Mouse (Mus musculus) midbrain, postnatal 0 days (tissue): ENCODE measurements around the gene Snx5. TPM values are rescaled to one million over a fixed set of nuclear protein-coding genes. Genes with fewer than 3 reads are reported as not detected.
A peak's percentile ranks its signal among the peaks of the same experiment; 100 is the strongest.

ENCODE experiments used
- ATAC-seq: fragments of 200-750 bp; cut with Nextera tagmentation; 2 replicates; pipeline ENCODE4 v1.8.0; 2017; ENCODE audit warnings: moderate number of reproducible peaks, mild to moderate bottlenecking, moderate TSS enrichment, moderate library complexity; ENCODE audit not compliant: low FRiP score
- DNase-seq: peaks from one replicate; pipeline ENCODE4 v3.0.0-alpha.2; 2015; ENCODE audit warnings: low spot score
- H3K27ac ChIP-seq: fragments of 300-500 bp; sonication (generic); 2 replicates; pipeline ENCODE4 v1.5.1; 2014; ENCODE audit warnings: low read depth, mild to moderate bottlenecking, low read length, mixed read lengths
- H3K27me3 ChIP-seq: fragments of 300-500 bp; sonication (generic); 2 replicates; pipeline ENCODE4 v1.6.1; 2014; ENCODE audit warnings: low read length, control low read depth, mixed read lengths; ENCODE audit not compliant: insufficient read depth
- H3K36me3 ChIP-seq: fragments of 300-500 bp; sonication (generic); 2 replicates; pipeline ENCODE4 v1.6.1; 2014; ENCODE audit warnings: low read length, control low read depth, mixed read lengths; ENCODE audit not compliant: insufficient read depth
- H3K4me1 ChIP-seq: fragments of 300-500 bp; sonication (generic); 2 replicates; pipeline ENCODE4 v1.6.1; 2014; ENCODE audit warnings: mild to moderate bottlenecking, control low read depth, antibody characterized with exemption, low read length, mixed read lengths; ENCODE audit not compliant: insufficient read depth
- H3K4me2 ChIP-seq: fragments of 300-500 bp; sonication (generic); 2 replicates; pipeline ENCODE4 v1.6.1; 2014; ENCODE audit warnings: low read depth, mild to moderate bottlenecking, low read length, mixed read lengths; ENCODE audit not compliant: poor library complexity, severe bottlenecking
- H3K4me3 ChIP-seq: fragments of 300-500 bp; sonication (generic); 2 replicates; pipeline ENCODE4 v1.5.1; 2014; ENCODE audit warnings: low read depth, mild to moderate bottlenecking, low read length, moderate library complexity
- H3K9ac ChIP-seq: fragments of 300-500 bp; sonication (generic); replicated peaks from 2 replicates; pipeline ENCODE4 v1.6.1; 2014; ENCODE audit warnings: mild to moderate bottlenecking, low read length, moderate library complexity, mixed read lengths; ENCODE audit not compliant: poor library complexity, severe bottlenecking
- H3K9me3 ChIP-seq: fragments of 300-500 bp; sonication (generic); 2 replicates; pipeline ENCODE4 v1.6.1; 2016; ENCODE audit warnings: low read length, control low read depth
- CTCF ChIP-seq: IDR thresholded peaks from 2 replicates; pipeline ENCODE4 v1.5.1; 2016; ENCODE audit warnings: antibody characterized with exemption, mild to moderate bottlenecking
- WGBS: fragments of 180-500 bp; shearing (Covaris S2); extraction: QIAGEN DNeasy Blood & Tissue Kit; methylation state at CpG from one replicate; pipeline ENCODE4 v1.1.7; 2014; 5-methylcytosine and 5-hydroxymethylcytosine counted together
- polyA plus RNA-seq: library from polyadenylated mRNA; unstranded; fragments of >200 nt; fragmentation: Nextera tagmentation; extraction: Ambion mirVana; gene quantifications from 2 replicates; pipeline ENCODE4 v1.2.1, GENCODE M21; 2015
- total RNA-seq: library from RNA; depleted of rRNA; stranded (reverse); fragments of >200 nt; gene quantifications from 2 replicates; pipeline ENCODE4 v1.2.3, GENCODE M21; 2014

The Snx5 gene
- total and polyA plus RNA-seq, 2 experiments from 2014 or later, result 58.0 to 62.3 TPM

GRCm38 (mm10) chr2:144224351-144224750 is 46.4 kb downstream of the Snx5 start:
- Histone ChIP-seq H3K4me3 (no peak overlapping the region), H3K27ac (no peak overlapping the region), H3K9ac (no peak overlapping the region), H3K4me1 (no peaks in the 10 kb centered on the region), H3K9me3 (no peaks in the 10 kb centered on the region), H3K27me3 (no peaks in the 10 kb centered on the region), H3K4me2 (no peak overlapping the region), H3K36me3 (no peaks in the 10 kb centered on the region)
- WGBS, result 69% methylated on average over 12 of the region's 12 CpGs
- ATAC-seq, result no peak
- no peak for DNase-seq
- no peak for TF ChIP-seq CTCF

DNA sequence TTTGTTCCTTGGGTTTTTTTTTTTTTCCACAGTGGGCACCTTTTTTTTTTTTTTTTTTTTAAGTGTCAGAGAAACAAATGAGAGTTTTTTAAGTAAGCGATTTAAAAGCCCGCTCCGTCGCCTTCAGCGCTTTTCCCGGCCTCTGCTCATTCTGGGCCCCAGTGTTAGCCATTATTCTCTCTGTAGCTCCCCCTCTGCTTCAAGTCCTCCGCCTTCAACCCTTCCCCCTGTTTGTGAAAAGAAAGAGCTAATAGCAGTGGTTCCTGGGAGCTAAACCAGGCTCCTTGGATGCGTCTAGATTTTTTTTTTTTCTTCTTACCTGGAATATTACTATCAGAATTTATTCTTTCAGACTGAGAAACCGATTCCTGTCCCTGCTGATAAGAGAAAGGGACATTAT is 55.1 kb downstream of the Snx5 start:
- H3K4me1 ChIP-seq, result peaks cover 3% of the 10 kb centered on the region; the same call in 1 of the 2 replicates
- no peaks in the 10 kb centered on the region for H3K9me3 ChIP-seq
- no peaks in the 10 kb centered on the region for H3K27me3 ChIP-seq
- no peak for DNase-seq
- H3K9ac ChIP-seq, result no peak overlapping the region
- no peak overlapping the region for H3K4me2 ChIP-seq
- H3K36me3 ChIP-seq, result no peaks in the 10 kb centered on the region
- no peak for ATAC-seq
- TF ChIP-seq CTCF, result no peak
- 15% methylated on average over 9 of the region's 9 CpGs for WGBS
- H3K27ac ChIP-seq, result no peak overlapping the region
- no peak overlapping the region for H3K4me3 ChIP-seq

GRCm38 (mm10) chr2:144215195-144215594 is 55.5 kb downstream of the Snx5 start:
- Histone ChIP-seq H3K27ac (no peak overlapping the region), H3K4me1 (peaks cover 3% of the 10 kb centered on the region; the same call in 1 of the 2 replicates), H3K4me2 (no peak overlapping the region), H3K4me3 (no peak overlapping the region), H3K9ac (no peak overlapping the region), H3K9me3 (no peaks in the 10 kb centered on the region), H3K36me3 (no peaks in the 10 kb centered on the region), H3K27me3 (no peaks in the 10 kb centered on the region)
- DNase-seq, result peak; percentile 40
- 6% methylated on average over 7 of the region's 7 CpGs for WGBS
- ATAC-seq, result peak; percentile 34; the same call in 1 of the 2 replicates
- no peak for TF ChIP-seq CTCF

DNA sequence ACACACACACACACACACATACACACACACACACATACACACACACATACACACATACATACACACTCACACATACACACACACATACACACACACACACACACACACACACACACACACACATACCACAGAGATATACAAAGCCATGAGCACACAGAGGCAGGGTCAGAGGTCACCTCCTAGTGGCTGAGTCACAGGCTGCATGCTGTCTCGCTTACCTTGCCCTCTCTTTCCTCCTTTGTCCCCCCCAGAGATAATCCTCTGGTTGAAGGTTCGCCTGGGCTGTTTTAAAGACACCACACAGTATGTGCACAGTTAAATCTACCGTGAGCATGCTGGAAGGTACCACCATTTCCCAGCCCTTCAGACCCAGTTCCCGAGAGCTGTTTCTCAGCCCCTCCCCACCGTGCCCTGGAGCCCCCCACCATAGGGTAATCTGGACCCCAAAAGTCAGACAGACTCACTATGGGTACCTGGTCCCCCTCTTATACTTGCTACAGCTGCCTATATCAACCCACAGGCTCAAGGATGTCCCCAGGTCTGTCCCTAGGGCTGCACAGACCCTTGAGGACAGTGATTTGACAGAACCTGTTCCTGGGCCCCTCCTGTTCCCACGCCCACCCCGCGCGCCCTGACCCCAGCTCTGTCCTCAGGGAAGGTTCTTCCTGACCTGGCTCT is 56.1 kb downstream of the Snx5 start:
- Histone ChIP-seq H3K4me3 (no peak overlapping the region), H3K9me3 (no peaks in the 10 kb centered on the region), H3K27ac (no peak overlapping the region), H3K9ac (no peak overlapping the region), H3K36me3 (no peaks in the 10 kb centered on the region), H3K4me2 (no peak overlapping the region), H3K4me1 (peaks cover 3% of the 10 kb centered on the region; the same call in 1 of the 2 replicates), H3K27me3 (no peaks in the 10 kb centered on the region)
- TF ChIP-seq CTCF, result 0 out of 2 replicates have a peak, but pooled peaks have one; percentile 20
- DNase-seq (no peak), ATAC-seq (0 out of 2 replicates have a peak, but pooled peaks have one; percentile 16)
- 52% methylated on average over 9 of the region's 9 CpGs for WGBS

- 90% methylated on average over 6 of the region's 6 CpGs for WGBS
- TF ChIP-seq CTCF, result no peak
- Histone ChIP-seq H3K27ac (no peak overlapping the region), H3K4me2 (no peak overlapping the region), H3K9me3 (no peaks in the 10 kb centered on the region), H3K9ac (no peak overlapping the region), H3K4me1 (peaks cover 3% of the 10 kb centered on the region; the same call in 1 of the 2 replicates), H3K4me3 (no peak overlapping the region), H3K36me3 (no peaks in the 10 kb centered on the region), H3K27me3 (no peaks in the 10 kb centered on the region)
- DNase-seq (no peak), ATAC-seq (no peak)
Measured at GRCm38 (mm10) chr2:144213803-144214202, 56.9 kb downstream of the Snx5 start.

GRCm38 (mm10) chr2:144209425-144209824 is 61.3 kb downstream of the Snx5 start:
- H3K4me2 ChIP-seq, result no peak overlapping the region
- H3K4me1 ChIP-seq, result no peaks in the 10 kb centered on the region
- WGBS, result 84% methylated on average over 3 of the region's 3 CpGs
- no peak for DNase-seq
- H3K36me3 ChIP-seq, result no peaks in the 10 kb centered on the region
- no peaks in the 10 kb centered on the region for H3K9me3 ChIP-seq
- ATAC-seq, result no peak
- TF ChIP-seq CTCF, result no peak
- no peak overlapping the region for H3K27ac ChIP-seq
- no peak overlapping the region for H3K4me3 ChIP-seq
- no peaks in the 10 kb centered on the region for H3K27me3 ChIP-seq
- no peak overlapping the region for H3K9ac ChIP-seq
